Mouse (Mus musculus) myocyte (in vitro differentiated cells): ENCODE data around the gene Hc. TPM values are rescaled to one million over a fixed set of nuclear protein-coding genes. Genes with fewer than 3 reads are reported as not detected.

Experiments
- H3K27me3 ChIP-seq: one replicate; pipeline ENCODE4 v1.6.1; 2011; ENCODE audit not compliant: control insufficient read depth, insufficient read depth, insufficient read length
- H3K36me3 ChIP-seq: one replicate; pipeline ENCODE4 v1.6.1; 2011; ENCODE audit not compliant: control insufficient read depth, insufficient read depth
- H3K4me2 ChIP-seq: one replicate; pipeline ENCODE4 v1.6.1; 2011; ENCODE audit warnings: low read depth, control low read depth
- H3K4me3 ChIP-seq: one replicate; pipeline ENCODE4 v1.5.1; 2011; ENCODE audit warnings: mild to moderate bottlenecking, control low read depth, moderate library complexity
- H3K79me2 ChIP-seq: one replicate; pipeline ENCODE4 v1.6.1; 2011; ENCODE audit not compliant: control insufficient read depth, insufficient read depth
- H3ac ChIP-seq: one replicate; pipeline ENCODE4 v1.6.1; 2011; ENCODE audit not compliant: control insufficient read depth, insufficient read length
- CEBPB ChIP-seq: IDR thresholded peaks from 2 replicates; pipeline ENCODE4 v1.6.1; 2011; ENCODE audit warnings: mild to moderate bottlenecking, moderate library complexity; ENCODE audit not compliant: poor library complexity, insufficient read depth, severe bottlenecking
- E2F4 ChIP-seq: IDR thresholded peaks from one replicate; pipeline ENCODE4 v1.6.1; 2011; ENCODE audit warnings: mild to moderate bottlenecking, control low read depth, moderate library complexity; ENCODE audit not compliant: insufficient read depth
- MAX ChIP-seq: IDR thresholded peaks from one replicate; pipeline ENCODE4 v1.6.1; 2011; ENCODE audit warnings: low read depth, mild to moderate bottlenecking, control low read depth
- MYOD1 ChIP-seq, 3 experiments: IDR thresholded peaks; one replicate each; pipeline ENCODE4 v1.6.1; 2011; ENCODE audit warnings: control low read depth in 2 of 3, low read depth in 2 of 3, mild to moderate bottlenecking in 2 of 3, moderate library complexity in 1 of 3; ENCODE audit not compliant: insufficient read length in 2 of 3, control insufficient read depth in 1 of 3
- MYOG ChIP-seq, 3 experiments: IDR thresholded peaks; one replicate each; pipeline ENCODE4 v1.6.1; 2011; ENCODE audit warnings: control low read depth in 2 of 3, low read depth in 2 of 3, mild to moderate bottlenecking in 2 of 3; ENCODE audit not compliant: insufficient read length in 2 of 3, control insufficient read depth in 1 of 3, insufficient read depth in 1 of 3
- POLR2A ChIP-seq: IDR thresholded peaks from one replicate; pipeline ENCODE4 v1.6.1; 2011; ENCODE audit warnings: low read depth, mild to moderate bottlenecking, control low read depth, moderate library complexity; ENCODE audit not compliant: insufficient read length
- POLR2AphosphoS2 ChIP-seq: IDR thresholded peaks from one replicate; pipeline ENCODE4 v1.6.1; 2011; ENCODE audit warnings: low read depth, control low read depth; ENCODE audit not compliant: insufficient read length
- REST ChIP-seq: IDR thresholded peaks from one replicate; pipeline ENCODE4 v1.6.1; 2011; ENCODE audit warnings: mild to moderate bottlenecking, control low read depth, moderate library complexity; ENCODE audit not compliant: insufficient read depth, insufficient read length
- SRF ChIP-seq: IDR thresholded peaks from one replicate; pipeline ENCODE4 v1.6.1; 2011; ENCODE audit warnings: low read depth; ENCODE audit not compliant: control insufficient read depth, insufficient read length
- TCF12 ChIP-seq: IDR thresholded peaks from one replicate; pipeline ENCODE4 v1.6.1; 2011; ENCODE audit warnings: mild to moderate bottlenecking, control low read depth; ENCODE audit not compliant: poor library complexity, insufficient read depth, severe bottlenecking
- TCF3 ChIP-seq: IDR thresholded peaks from one replicate; pipeline ENCODE4 v1.6.1; 2011; ENCODE audit warnings: low read depth, control low read depth; ENCODE audit not compliant: insufficient read length
- USF1 ChIP-seq: IDR thresholded peaks from one replicate; pipeline ENCODE4 v1.6.1; 2011; ENCODE audit warnings: low read depth, mild to moderate bottlenecking, control low read depth, moderate library complexity
- polyA plus RNA-seq: library from polyadenylated mRNA; unstranded; fragments of >200 nt; fragmentation: generic; extraction: Trizol; gene quantifications from one replicate; pipeline ENCODE4 v1.2.1, GENCODE M21; 2012; ENCODE audit warnings: missing spikeins

Hc gene
- polyA plus RNA-seq, 1 experiment: not detected

DNA sequence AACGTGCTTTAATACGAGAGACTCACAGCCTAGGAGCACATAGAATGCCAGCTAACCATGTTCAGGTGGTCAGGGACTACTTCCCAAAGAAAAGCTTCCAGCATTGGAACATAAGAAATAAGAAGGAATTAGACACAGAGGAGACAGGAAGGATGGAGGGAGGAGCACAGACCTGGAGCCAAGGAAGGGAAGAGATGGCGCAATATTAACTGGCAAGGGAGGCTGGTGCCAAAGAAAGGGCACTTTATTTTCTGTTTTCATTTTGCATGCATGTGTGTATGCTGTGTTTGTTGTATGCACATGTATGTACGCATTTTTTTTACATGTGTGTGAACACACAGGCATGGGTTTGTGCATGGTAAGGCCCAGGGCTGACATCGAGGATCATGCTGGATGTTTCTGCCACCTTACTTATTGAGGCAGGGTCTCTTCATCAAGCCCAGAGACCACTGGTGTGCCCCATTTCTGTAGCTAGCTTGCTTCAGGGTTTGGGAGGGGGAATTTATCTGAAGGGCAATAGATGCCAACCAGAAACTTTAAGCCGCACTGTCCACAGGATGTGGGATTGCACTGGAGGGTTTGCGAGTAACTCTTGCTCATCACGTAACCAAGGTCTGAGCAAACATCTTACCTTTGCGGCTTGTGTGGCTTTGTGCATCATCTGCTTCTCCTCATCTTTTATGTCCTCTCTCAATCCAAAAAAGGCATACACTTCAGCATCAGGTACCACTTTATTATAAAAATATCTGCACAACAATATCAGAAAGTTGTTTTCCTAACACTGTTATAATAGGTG, 22.5 kb downstream of the Hc start:
- Histone ChIP-seq H3K79me2 (no peaks in the 10 kb centered on the region), H3ac (no peak overlapping the region), H3K36me3 (no peaks in the 10 kb centered on the region), H3K27me3 (peaks cover 22% of the 10 kb centered on the region), H3K4me3 (no peak overlapping the region), H3K4me2 (no peak overlapping the region)
- TF ChIP-seq TCF12 (no peak), POLR2AphosphoS2 (no peak), MAX (no peak), CEBPB (0 out of 2 replicates have a peak, but pooled peaks have one; percentile 32)

DNA sequence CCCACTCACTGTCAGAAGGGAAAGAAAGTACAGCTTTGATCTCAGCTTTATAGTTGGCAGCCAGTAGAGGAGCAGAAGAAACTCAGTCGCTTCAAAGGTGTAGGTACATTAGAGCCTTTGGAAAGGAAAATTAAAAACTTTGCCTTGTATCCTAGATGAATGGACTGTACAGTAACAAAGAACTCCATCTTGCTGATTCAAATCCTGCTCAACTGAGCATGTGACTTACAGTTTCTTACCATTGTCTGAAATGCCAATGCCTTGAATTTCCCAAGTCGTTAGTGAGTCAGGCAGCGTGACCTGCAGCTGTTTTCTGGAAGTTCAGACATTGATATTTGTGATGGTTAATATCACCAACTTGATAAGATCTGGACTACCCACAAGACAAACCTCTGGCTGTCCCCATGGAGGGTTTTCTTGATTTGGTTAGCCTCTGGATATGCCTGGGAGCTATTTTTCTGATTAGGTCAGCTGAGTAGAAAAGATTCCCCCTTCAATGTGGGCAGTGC, 36.5 kb downstream of the Hc start:
- Histone ChIP-seq H3K27me3 (no peaks in the 10 kb centered on the region), H3K4me2 (no peak overlapping the region), H3K79me2 (no peaks in the 10 kb centered on the region), H3ac (no peak overlapping the region), H3K36me3 (no peaks in the 10 kb centered on the region), H3K4me3 (no peak overlapping the region)
- no peak for TF ChIP-seq USF1
- TF ChIP-seq CEBPB: no peak
- TF ChIP-seq POLR2A: no peak
- no peak for TF ChIP-seq TCF3
- TF ChIP-seq E2F4: no peak

DNA sequence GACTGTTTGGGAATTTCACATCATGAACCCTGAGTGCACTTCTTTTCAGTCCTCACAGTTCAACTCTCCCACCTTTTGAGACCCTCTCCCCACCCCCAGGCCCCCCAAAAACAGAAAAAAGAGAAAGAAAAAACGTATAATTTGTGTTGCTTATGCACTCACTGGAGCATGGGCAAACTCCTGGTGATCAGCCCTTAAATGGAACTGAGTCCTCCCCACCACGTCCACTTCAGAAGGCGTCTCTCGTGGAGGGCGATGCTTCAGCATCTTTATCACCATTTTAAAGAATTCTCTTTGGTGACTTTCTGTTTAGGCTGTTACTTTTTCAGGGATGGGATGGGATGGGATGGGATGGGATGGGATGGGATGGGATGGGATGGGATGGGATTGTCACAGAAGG, 39.4 kb downstream of the Hc start:
- no peak for TF ChIP-seq CEBPB
- TF ChIP-seq USF1: no peak
- no peak for TF ChIP-seq POLR2A
- Histone ChIP-seq H3ac (no peak overlapping the region), H3K79me2 (no peaks in the 10 kb centered on the region), H3K27me3 (no peaks in the 10 kb centered on the region), H3K4me2 (no peak overlapping the region), H3K36me3 (no peaks in the 10 kb centered on the region), H3K4me3 (no peak overlapping the region)

DNA sequence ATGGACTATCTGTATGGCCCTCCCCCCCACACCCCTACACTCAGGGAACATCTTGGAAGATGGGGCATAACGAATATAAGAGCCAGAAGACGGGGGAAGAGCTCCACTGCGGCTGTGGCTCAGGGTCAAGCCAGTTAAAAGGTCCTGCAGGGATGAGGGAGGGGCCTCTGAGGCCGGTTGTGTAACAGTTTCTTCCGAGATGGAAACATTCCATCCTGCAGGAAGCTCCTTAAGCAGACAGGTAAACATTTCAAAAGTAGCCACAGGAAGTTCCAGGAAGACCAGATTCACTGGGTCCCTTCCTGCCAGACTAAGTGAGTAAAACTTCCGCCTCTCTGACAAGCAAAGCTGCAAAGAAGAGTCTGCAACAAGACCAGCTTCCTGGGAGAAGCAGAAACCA, 45.4 kb downstream of the Hc start:
- Histone ChIP-seq H3K4me2 (no peak overlapping the region), H3ac (no peak overlapping the region), H3K27me3 (peaks cover 36% of the 10 kb centered on the region), H3K79me2 (no peaks in the 10 kb centered on the region), H3K4me3 (no peak overlapping the region), H3K36me3 (no peaks in the 10 kb centered on the region)
- TF ChIP-seq MYOD1 (IDR thresholded peaks at IDR 0.05; ENCODE audit: control insufficient read depth in 1 of 3, insufficient read length in 2 of 3, low read depth in 2 of 3) (no peak), E2F4 (no peak), USF1 (no peak), REST (no peak), POLR2AphosphoS2 (no peak)

DNA sequence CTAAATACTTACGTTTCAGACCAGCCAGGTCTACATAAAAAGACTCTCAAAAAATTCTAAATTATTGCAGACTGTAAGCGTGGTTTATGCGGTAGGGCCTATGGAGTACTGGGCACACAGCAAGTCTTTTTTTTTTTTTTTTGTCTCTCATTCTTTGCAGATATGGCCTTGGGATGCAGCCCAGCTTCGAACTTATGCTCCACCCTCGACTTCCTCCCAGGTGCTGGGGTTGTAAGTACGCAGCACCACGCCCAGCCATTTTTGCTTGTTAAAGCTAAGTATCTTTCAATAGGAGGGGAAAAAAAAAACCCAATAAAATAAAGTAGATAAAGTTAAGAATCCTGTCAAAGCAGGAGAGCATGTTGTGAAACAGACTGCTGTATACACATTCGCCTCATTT, 49.6 kb downstream of the Hc start:
- Histone ChIP-seq H3K4me3 (no peak overlapping the region), H3K79me2 (no peaks in the 10 kb centered on the region), H3K36me3 (no peaks in the 10 kb centered on the region), H3K27me3 (peaks cover 53% of the 10 kb centered on the region), H3ac (no peak overlapping the region), H3K4me2 (no peak overlapping the region)
- TF ChIP-seq MAX (no peak), MYOG (IDR thresholded peaks at IDR 0.05; ENCODE audit: control insufficient read depth in 1 of 3, insufficient read depth in 1 of 3, insufficient read length in 2 of 3, low read depth in 2 of 3) (no peak), REST (no peak), POLR2AphosphoS2 (no peak), POLR2A (no peak), SRF (no peak), E2F4 (no peak), CEBPB (no peak), TCF12 (no peak), USF1 (no peak), TCF3 (no peak), MYOD1 (IDR thresholded peaks at IDR 0.05; ENCODE audit: control insufficient read depth in 1 of 3, insufficient read length in 2 of 3, low read depth in 2 of 3) (no peak)
